Mouse (Mus musculus) gastrocnemius, adult 8-10 months (tissue): ENCODE measurements at regions not wholly inside any gene's neighbourhood (a gene's known extent, or its start where the extent isn't known, plus 50 kb on each side); places are given as distances from the start of the nearest gene placed in this dataset.

Experiments used
- DNase-seq, 2 experiments: peaks; one replicate each; pipeline ENCODE4 v3.0.0; 2022; ENCODE audit warnings: low spot score in 2 of 2

GRCm38 (mm10) chr5:119058231-119058851 is 497.9 kb downstream of the Med13l start:
- no peak for DNase-seq

DNA sequence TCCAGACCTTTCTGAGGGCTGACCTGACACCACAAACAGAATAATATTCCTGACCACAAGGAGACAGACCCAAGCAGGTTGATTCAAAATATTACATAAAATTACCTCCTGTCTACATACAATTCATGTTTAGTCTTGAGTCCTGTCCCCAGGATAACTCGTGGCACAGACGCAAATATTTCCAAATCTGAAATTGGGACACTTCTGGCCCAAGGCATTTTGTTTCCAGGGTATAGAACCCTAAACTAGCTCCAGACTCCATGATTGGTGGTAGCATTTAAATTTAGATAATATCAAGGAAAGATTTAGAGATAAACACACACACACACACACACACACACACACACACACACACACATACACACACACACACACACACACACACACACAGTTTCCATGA is 498.7 kb downstream of the Med13l start:
- no peak for DNase-seq

DNA sequence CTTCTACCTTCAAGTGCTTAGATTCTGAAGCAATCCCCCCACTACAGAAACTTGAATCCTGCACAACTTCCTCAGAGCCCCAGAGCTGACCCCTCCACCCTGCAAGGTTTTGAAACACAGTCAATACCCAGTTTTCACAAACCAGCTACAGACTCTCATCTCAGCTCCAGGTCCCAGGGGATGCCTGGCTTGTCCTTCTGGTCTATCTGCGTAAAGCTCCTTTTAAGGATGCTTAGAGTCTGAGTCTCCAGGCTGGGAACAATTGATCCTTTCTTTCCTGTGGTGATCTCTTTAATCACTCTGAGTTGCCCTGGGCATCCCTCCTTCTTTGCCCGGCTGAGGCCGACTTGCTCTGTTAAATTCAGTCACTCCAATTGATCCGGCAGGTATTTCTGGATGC is 500.4 kb downstream of the Med13l start:
- DNase-seq, result no peak

DNA sequence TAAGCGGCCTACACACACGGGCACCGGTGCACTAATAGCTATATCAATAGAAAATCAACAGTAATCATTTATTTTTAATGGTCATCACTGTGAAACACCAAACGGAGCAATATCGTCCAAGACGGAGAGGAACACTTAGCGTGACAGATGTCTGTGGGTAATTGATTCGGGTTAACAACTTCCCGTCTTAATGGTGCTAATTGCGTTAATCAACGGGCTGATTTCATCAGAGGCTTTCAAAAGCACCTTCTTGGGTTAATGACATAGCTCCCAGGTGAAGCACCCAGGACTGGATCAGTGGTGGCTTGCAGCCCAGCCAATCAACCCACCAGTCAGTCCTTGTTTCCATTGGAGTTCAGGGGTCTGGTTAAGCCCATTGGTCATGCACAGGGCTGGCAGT is 502.0 kb downstream of the Med13l start:
- no peak for DNase-seq

DNA sequence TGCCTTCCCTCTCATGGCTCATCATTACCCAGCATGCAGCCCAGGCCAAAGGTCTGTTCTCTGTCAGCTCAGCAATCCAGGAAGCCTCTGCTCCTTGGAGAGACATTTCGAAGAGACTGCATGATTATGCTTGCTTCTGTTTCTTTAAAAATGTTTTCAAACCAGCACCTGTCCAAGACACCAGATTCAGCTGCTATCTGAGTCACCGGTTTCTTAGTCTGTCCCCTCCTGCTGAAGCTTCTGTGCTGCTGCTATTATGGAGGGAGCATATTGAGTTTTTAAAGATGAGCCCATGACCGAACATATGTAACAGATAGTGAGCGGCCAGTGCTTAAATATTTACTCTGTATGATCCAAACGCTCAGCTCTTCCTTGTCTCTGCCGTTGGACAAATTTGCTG is 506.2 kb downstream of the Med13l start:
- DNase-seq, result no peak

DNA sequence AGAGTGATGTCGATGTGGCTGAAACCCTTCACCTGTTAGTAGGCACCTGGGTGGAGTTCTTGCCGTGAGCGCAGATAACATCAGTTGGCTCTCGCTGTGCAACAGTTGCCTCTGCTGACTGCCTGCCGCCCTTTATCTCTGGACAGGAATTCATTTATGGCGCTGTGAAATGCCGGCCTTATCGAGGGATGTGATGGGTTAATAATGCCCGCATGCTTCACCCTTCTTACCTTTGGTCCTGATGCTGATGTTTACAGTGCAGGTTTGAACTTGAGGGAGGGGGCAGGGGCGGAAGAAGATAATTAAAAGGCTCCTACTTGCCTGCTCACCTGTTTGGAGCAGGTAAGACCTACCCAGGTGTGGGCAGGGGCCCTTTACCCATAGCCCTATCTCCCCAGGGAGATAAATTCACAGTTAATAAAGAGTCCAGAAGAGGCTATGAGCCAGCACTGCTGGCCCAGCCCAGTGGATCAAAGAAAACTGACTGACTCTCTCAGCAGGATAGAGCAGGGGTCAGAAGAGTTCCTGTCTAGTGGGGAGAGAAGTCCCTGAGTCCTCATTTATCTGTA is 509.4 kb downstream of the Med13l start:
- DNase-seq, result no peak

- DNase-seq, result no peak
These were observed 512.2 kb downstream of the Med13l start for GRCm38 (mm10) chr5:119072712-119073111.

- DNase-seq, result no peak
These were observed 520.3 kb downstream of the Med13l start for GRCm38 (mm10) chr5:119080747-119081146.

DNA sequence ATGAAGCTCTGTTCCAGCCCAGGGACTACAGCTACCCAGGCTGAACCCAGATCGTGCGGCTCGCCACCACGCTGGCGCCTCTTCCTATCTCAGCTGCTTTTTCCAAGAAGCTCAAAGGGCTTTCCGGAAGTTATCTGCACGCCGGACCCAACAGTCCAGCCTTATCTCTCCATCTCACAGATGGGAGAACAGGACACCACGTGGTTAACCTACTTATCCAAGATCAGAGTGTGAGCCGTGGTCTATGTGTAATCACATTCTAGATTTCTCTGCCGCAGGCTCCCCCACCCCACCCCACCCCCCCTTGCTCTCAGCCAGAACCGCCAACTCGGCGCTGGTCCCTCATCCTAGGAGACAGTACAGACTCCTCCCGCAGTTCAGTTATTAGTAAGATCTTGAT is 522.4 kb downstream of the Med13l start:
- DNase-seq, result no peak

GRCm38 (mm10) chr5:119097576-119098193 is 537.2 kb downstream of the Med13l start:
- DNase-seq, result no peak

GRCm38 (mm10) chr5:119099817-119100216 is 539.3 kb downstream of the Med13l start:
- DNase-seq, result no peak

DNA sequence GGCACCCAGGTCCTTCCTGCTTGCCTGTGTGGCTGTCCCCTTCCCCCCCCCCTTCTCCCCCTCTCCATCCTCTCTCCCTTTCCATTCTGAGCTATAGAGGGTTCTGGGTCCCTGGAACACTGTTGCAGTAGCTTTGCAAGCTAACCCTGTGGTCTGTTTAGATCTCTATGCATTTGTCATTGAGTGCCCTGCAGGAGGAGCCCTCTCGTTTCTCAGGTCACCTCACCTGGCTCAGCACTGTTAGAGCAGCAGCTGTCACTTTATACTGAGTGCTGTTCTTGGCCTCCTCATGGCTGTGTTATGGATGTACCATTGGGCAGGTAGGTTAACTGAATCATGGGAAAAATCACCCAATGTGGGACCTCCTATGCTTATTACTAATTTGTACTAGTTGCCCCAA is 543.0 kb downstream of the Med13l start:
- DNase-seq, result no peak

DNA sequence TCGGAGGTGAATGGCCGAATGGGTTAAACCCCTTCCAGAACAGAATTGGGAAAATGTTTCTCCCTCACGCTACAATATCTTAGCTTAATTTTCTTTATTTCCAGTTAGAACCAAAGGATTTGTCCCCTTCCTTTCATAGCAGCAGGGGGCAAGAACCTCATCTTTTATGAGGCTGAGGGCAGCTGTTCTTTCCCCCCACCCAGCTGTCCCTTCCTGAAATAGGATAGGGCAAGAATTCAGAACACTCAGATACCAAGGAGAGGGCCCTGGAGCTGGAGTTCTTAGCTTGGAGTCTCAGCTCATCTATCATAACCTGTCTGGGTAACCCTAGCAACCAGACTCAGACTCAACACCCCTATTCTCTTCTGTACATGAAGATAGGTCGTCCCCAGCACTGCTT is 547.4 kb downstream of the Med13l start:
- DNase-seq, result no peak

DNA sequence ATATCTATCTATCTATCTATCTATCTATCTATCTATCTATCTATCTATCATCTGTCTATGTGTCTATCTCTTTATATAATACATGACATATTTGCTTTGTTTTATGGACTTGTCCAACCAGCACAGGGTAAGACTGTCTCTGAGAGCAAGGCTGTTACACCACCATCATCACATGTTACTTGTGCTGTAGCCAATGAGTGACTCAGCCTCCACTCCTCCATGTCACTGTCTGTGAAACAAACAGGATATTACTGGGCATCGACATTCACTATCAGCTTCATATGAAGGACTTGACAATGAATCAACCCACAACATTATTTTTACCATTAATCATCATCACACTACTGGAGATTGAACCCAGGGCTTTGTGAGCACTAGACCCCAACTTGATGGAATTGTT is 549.0 kb downstream of the Med13l start:
- DNase-seq, result no peak

- no peak for DNase-seq
These were observed 553.6 kb downstream of the Med13l start for GRCm38 (mm10) chr5:119114074-119114473.

- DNase-seq, result no peak
These were observed 544.7 kb upstream of the Tbx3 start for GRCm38 (mm10) chr5:119125745-119126144.

- DNase-seq, result no peak
These were observed 540.3 kb upstream of the Tbx3 start for GRCm38 (mm10) chr5:119130176-119130575.

DNA sequence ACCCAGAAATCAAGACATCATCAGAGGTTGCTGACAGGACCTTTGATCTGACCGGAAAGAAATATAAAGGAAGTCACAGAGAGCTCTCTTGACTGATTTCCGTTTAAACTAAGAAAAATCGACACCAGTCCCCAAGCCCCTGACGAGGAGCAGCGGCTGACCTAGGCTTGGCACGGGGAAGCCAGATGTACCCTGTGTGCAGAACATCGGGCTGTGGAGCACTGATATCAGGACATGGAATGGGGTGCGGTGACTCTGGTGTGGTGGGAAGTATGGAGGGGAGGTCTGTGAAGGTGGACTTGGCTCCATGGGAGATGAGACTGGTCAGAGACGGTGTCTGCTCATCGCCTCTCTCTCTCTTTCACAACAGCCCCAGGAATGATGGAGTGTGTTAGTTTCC is 539.0 kb upstream of the Tbx3 start:
- DNase-seq, result no peak

GRCm38 (mm10) chr5:119133378-119133777 is 537.1 kb upstream of the Tbx3 start:
- no peak for DNase-seq

DNA sequence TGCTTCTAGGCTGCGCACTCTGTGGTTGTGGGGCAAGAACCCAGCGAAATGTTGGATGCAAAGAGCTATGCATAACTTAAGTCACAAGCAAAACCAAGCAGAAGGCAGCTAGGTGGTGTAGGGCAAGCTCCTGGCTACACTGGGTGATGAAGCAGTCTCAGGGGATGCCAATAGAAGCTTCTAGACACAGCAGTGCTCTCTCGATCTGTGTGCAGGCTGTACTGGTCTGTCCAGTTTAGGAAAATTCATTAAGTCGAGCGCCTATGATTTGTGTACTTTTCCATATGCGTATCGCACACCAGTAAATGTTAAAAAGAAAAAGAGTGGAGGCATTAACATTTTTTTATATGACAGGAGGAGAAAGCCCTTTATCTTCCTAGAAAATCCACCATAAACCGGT is 533.6 kb upstream of the Tbx3 start:
- DNase-seq, result no peak

- no peak for DNase-seq
These were observed 533.1 kb upstream of the Tbx3 start for GRCm38 (mm10) chr5:119137409-119137808.

- DNase-seq, result no peak
These were observed 532.6 kb upstream of the Tbx3 start for GRCm38 (mm10) chr5:119137821-119138221.

DNA sequence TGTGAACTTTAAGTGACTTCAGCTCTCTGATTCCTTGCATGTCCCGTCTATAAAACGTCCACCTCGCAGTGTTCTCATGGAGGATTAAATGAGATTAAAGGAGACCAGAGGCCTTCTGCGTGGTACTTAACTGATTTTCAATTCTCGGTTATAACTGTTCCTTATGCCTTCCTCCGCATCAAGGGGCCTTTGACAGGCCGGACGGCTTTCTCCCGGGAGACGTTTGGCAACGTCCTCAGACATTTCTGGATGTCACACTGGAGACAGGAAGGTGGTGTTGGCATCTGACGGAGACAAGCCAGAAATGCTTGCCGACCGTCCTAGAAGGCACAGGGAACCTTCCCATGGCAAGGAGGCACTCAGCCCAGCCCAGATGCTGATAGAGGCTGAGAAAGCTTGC is 532.2 kb upstream of the Tbx3 start:
- no peak for DNase-seq
